Mouse (Mus musculus) limb, embryonic 13.5 days (tissue): ENCODE data around the gene Rgr. TPM values are rescaled to one million over a fixed set of nuclear protein-coding genes. Genes with fewer than 3 reads are reported as not detected.

Experiments
- ATAC-seq: fragments of 200-750 bp; cut with Nextera tagmentation; 2 replicates; pipeline ENCODE4 v1.8.0; 2017; ENCODE audit warnings: low read depth, moderate number of reproducible peaks, moderate TSS enrichment; ENCODE audit not compliant: low FRiP score
- H3K27ac ChIP-seq: fragments of 300-500 bp; sonication (generic); 2 replicates; pipeline ENCODE4 v1.5.1; 2015; ENCODE audit warnings: inconsistent platforms, mild to moderate bottlenecking, moderate library complexity
- H3K27me3 ChIP-seq: fragments of 300-500 bp; sonication (generic); 2 replicates; pipeline ENCODE4 v1.6.1; 2015; ENCODE audit warnings: mild to moderate bottlenecking, inconsistent platforms
- H3K36me3 ChIP-seq: fragments of 300-500 bp; sonication (generic); 2 replicates; pipeline ENCODE4 v1.6.1; 2015; ENCODE audit warnings: inconsistent platforms, mild to moderate bottlenecking, moderate library complexity
- H3K4me1 ChIP-seq: fragments of 300-500 bp; sonication (generic); 2 replicates; pipeline ENCODE4 v1.6.1; 2015; ENCODE audit warnings: inconsistent platforms
- H3K4me2 ChIP-seq: fragments of 300-500 bp; sonication (generic); replicated peaks from 2 replicates; pipeline ENCODE4 v1.6.1; 2015; ENCODE audit warnings: inconsistent platforms, mild to moderate bottlenecking, moderate library complexity
- H3K4me3 ChIP-seq: fragments of 300-500 bp; sonication (generic); 2 replicates; pipeline ENCODE4 v1.5.1; 2015; ENCODE audit warnings: moderate library complexity, mild to moderate bottlenecking, inconsistent platforms
- H3K9ac ChIP-seq: fragments of 300-500 bp; sonication (generic); 2 replicates; pipeline ENCODE4 v1.6.1; 2015; ENCODE audit warnings: mild to moderate bottlenecking, inconsistent platforms
- H3K9me3 ChIP-seq: fragments of 300-500 bp; sonication (generic); 2 replicates; pipeline ENCODE4 v1.6.1; 2016; ENCODE audit warnings: inconsistent platforms
- WGBS: fragments of 180-500 bp; shearing (Covaris S2); methylation state at CpG from one replicate; pipeline ENCODE4 v1.1.7; 2015; 5-methylcytosine and 5-hydroxymethylcytosine counted together
- polyA plus RNA-seq: library from polyadenylated mRNA; unstranded; fragments of >200 nt; fragmentation: Nextera tagmentation; extraction: Ambion mirVana; gene quantifications from 2 replicates; pipeline ENCODE4 v1.2.1, GENCODE M21; 2015

Rgr gene
- polyA plus RNA-seq, 1 experiment from 2014 or later, result 0.15 TPM

GRCm38 (mm10) chr14:36989784-36990183, 59.0 kb downstream of the Rgr start:
- no peak overlapping the region for H3K4me3 ChIP-seq
- H3K4me2 ChIP-seq, result no peak overlapping the region
- no peaks in the 10 kb centered on the region for H3K36me3 ChIP-seq
- H3K9ac ChIP-seq, result no peak overlapping the region
- no peaks in the 10 kb centered on the region for H3K9me3 ChIP-seq
- no peaks in the 10 kb centered on the region for H3K27me3 ChIP-seq
- no peak for ATAC-seq
- H3K27ac ChIP-seq, result no peak overlapping the region
- H3K4me1 ChIP-seq, result no peaks in the 10 kb centered on the region

- Histone ChIP-seq H3K9me3 (no peaks in the 10 kb centered on the region), H3K4me3 (no peak overlapping the region), H3K27ac (no peak overlapping the region), H3K27me3 (no peaks in the 10 kb centered on the region), H3K9ac (no peak overlapping the region), H3K4me2 (no peak overlapping the region), H3K36me3 (no peaks in the 10 kb centered on the region), H3K4me1 (no peaks in the 10 kb centered on the region)
- WGBS, result 91% methylated on average over 3 of the region's 3 CpGs
- no peak for ATAC-seq
Measured at GRCm38 (mm10) chr14:36985693-36986092, 63.1 kb downstream of the Rgr start.

Other genes with a start within 250 kb of the Rgr start
- 44.6 and 54.3 TPM in 2 replicates for gene Ccser2, start 80.2 kb downstream of the Rgr start, polyA plus RNA-seq
- gene Lrit1, start 5.9 kb upstream of the Rgr start, polyA plus RNA-seq, result not detected in 2 replicates
- not detected in 2 replicates for gene Lrit2, start 19.0 kb upstream of the Rgr start, polyA plus RNA-seq
- 0.04 and 0.11 TPM in 2 replicates for gene Cdhr1, start 49.4 kb upstream of the Rgr start, polyA plus RNA-seq
- 1.3 TPM in 2 replicates for gene 2610528A11Rik, start 65.1 kb upstream of the Rgr start, polyA plus RNA-seq
- gene Ghitm, start 86.3 kb upstream of the Rgr start, polyA plus RNA-seq, result 173 and 175 TPM in 2 replicates